Mouse (Mus musculus) lung, postnatal 4 days (tissue): ENCODE data around the gene Myof.
A peak's percentile ranks its signal among the peaks of the same experiment; 100 is the strongest.

ENCODE experiments used
- DNase-seq, 2 experiments: peaks; one replicate each; pipeline ENCODE4 v3.0.0; 2021

The Myof gene

DNA sequence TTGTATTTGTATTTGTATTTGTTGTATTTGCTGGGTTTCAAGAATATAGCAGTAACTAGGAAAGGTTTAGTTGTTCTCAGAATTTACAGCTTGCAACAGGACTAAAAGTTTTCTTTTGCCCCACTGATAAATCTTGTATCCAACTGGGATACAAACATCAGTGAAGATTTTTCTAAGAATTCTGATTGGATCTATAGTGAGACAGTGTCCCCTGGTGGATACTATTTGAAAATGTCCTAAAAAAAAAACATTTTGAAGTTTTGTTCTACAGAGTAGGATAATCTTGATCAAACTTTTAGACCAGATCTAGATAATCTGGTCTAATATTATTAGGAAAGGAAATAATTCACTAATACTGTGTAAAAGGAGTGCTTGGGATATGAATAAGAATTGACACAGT lies 106.3 kb downstream of the Myof start:
- no peak for DNase-seq

GRCm38 (mm10) chr19:37934640-37935039 lies 108.7 kb downstream of the Myof start:
- no peak for DNase-seq

DNA sequence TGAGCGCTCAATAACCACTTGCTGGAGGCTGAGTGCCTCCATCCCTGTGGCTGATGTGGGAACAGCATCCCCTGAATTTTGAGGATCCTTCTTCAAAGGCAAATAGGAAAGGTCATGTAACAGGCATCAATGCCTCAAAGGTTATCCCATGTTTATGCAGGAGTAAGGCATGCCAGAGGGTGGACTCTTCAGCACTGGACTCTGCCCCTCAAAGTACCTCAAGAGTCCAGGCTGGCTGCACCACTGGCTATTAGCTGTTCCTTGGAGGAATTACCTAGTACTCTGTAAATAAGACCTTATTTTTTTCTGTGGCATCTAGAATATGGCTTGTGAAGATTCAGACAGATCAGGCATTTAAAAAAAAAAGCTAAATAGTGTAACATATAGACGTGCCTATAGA lies 111.2 kb downstream of the Myof start:
- no peak for DNase-seq

DNA sequence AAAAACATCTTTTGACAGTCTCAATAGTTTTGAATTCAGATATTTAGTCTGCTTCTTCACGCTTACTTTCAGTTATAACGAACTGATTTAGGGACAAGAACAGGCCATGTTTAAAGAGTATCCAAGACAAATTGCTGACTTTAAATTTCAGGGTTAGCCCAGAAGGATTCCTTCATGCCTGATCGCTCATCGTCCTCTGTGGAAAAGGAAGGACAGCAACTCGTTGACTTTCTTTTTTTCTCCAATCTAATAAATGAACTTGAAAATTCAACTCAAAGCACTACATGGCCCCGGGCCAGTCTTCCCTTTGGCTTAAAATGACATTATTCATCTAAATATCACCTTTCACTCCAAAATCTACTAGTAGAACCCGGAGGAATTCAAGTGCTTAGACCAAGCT lies 115.5 kb downstream of the Myof start:
- DNase-seq, result no peak

DNA sequence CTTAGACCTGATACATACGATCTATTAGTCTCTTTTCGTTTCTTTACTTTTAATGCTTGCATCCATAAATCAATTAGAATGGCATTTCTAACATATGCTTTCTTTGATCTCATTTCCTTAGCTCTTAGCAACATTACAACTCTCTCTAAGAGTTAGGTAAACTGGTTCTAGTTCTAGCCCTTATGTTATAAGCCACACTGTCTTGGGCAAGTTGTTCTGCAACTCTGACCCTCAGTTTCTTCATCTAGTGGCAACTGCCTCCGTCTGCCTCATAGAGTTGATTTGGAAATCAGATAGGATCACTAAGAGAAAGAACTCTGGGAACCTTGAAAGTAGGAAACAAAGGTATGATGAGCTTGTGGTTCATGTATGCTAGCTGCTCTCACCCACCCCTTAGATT lies 118.1 kb downstream of the Myof start:
- no peak for DNase-seq

GRCm38 (mm10) chr19:37924266-37924665 lies 119.1 kb downstream of the Myof start:
- no peak for DNase-seq

DNA sequence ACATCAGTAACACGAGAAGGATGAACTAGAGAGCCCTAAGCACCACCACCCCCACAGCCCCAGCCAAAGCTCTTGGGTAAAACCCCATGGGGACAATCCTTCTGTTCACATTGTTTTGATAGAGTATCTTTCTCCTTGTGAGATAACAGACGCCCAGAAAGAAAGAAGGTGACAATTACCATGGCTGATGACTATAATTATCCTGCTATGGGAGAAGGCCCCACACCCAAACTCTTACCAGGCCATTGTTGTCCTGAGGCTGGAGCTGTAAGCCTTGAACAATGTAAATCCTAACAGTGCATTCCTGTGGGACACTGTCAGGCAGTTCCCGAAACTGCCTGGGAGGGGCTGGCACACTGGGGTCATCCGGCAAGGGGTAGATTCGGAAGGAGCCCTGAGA lies 122.3 kb downstream of the Myof start:
- DNase-seq, result peak; percentile 13 to 39

DNA sequence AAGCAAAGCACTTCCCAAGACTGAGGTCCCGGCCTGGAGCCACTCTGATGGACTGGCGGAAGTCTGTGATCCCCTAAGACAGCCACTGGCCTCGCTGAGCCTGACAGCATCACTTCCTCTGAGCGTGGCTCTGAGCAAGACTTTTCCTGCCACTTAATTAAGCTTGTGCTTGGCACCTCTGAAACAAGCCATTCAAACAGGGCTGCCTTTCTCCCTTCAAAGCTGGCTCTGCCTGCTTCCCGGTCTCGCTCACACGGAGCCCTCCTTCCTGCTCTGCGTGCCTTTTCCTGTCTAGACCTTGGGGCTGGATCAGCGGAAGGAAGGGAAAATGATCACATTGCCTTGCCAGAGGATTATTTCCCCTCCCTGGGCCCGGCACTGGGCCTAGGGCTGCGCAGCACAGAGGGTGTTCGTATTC lies 124.9 kb downstream of the Myof start:
- DNase-seq, result peak; percentile 51 to 82

DNA sequence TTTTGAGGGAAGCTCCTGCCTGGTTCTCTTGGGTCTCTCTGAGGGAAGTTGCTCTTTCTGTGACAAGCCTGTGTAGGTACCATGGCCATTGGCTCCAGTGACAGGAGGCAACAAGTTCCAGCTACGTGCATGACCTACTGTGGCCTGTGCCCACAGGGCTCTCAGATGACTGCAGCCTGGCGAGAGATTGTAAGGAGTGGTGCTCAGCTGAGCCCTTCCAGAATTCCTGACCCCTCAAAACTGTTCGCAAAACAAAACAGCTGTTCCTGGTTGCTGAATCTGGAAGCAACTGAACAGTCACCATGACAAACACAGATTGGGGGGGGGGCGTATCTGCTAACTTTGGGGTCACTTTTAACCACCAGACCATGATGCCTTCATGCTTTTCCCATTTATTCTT lies 129.1 kb downstream of the Myof start:
- no peak for DNase-seq

- DNase-seq, result no peak
Measured at GRCm38 (mm10) chr19:37912501-37912900, 130.9 kb downstream of the Myof start.

DNA sequence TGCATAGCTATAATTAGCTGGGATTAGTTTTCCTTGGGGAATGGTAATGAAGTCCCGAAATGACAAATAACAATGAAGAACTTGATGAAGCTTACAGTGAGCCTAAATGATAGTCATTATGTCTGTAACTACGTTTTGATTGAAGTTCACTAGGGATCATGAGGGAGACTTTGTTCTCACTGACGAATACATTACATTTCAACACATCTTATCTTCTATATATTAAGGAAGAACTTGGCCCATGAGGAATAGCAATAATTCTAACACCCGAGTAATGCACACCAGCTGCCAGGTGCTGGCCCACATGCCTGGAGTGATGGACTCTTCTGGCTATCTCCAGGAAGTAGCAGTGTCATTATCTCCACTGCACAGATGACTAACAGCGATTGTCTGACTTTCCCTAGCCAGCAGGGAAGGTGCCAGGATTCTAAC lies 133.5 kb downstream of the Myof start:
- no peak for DNase-seq

DNA sequence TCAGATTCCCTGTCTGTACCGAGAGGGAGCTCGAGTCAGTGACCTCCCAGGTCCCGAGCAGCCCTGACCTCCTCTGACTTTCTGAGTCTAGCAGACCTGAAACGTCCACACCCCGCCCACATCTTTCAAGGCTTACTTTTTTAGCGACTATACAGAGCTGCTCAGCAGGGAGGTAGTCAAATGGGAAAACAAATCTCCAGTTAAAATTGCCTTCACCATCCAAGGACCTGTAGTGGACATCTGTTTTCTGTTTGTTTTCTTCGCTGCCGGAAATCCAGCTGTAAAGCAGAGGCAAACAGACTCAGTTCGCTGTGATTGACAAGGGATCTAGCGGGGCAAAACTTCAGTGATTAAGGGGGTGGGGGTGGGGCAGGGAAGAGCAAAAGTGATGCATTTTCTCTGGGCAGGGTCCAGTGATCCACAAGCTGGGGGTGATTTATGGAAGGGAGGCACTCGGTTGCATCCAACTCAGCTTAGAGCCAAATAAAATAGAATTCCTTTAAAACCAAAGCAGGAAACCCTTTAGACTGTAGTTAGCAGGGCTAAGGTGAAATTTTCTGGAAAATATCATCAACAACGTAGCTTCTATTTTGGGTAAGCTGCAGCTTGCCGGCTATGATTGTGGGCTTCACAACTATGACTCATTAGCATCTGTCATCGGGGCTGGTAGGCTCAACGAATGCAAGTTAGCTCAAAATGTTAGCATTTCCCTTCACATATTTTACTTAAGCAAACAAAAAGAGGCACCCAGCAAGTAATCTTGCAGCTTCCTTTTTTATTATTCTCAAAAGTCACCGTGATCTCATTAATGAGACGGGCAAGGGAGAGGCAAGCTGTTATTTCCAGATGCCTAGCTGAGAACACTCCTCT lies 135.7 kb downstream of the Myof start:
- DNase-seq, result no peak

DNA sequence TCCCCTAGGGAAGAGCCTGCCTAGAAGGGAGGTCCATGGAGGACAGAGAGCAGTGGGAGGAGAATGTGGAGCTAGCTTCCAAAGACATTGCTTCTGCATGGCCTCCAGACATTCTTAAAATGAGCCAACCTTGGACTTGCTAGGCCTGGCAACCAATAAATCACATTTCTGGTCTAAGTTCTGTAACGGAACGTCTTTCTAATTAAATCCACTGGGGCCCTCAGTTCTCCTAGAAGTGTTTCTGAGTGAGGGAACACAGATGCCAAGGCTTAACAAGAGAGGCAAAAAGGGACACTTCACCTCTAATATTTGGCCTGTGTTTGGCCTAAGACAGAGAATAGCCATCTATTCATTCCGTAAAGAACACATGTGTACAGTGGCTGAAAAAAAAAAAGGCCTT lies 136.5 kb downstream of the Myof start:
- no peak for DNase-seq

DNA sequence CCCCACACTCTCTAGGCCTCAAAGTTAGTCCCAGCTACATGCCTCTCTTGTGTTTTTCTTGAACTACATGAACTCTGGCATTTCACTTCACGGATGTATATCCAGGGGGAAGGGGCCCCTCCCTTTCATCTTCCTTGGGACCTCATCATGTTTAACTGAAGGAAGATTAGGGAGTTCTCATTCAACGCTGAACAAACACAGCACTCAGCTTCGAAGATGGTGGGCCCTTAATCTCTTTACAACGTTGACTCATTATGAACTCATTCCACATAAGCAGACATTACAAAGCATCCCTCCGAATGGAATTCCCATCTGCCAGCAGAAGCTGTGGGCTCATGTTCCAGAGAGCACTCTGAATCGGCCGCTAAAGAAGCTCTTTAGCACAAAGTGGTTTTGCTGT lies 147.3 kb downstream of the Myof start:
- DNase-seq, result no peak

GRCm38 (mm10) chr19:37891006-37891405 lies 152.4 kb downstream of the Myof start:
- DNase-seq, result no peak

DNA sequence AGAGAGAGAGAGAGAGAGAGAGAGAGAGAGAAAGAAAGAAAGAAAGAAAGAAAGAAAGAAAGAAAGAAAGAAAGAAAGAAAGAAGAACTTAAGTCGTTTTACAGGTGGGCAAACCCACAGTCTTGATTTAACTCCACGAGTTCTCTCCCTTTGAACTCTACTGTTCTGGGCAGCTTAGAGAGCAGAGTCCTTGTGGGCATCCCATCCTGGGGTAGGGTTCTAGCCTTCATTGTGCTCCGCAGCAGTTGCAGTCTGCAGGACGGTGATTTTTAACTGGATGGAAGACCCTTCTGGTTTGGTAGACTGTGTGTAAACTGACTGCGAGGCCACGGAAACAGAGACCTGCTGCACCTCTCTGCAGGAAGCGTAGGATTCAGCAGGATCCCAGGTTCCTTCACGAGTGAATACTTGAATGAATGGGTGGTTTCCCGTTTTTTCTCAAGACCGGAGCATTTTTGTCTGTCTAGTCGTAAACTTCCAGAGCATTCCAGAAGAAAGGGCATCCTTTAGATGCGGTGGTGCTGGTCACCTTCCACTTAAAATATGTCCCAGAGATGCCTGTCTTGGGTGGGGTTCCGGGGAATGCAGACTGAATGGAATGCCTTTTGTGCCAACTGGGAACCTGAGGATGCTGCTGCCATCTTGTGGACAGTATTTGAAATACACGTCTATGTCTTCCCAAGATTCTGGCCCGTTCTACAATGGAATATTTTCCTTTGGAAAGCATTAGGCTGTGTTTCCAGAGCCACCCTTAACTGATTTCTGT lies 156.8 kb downstream of the Myof start:
- peak; percentile 50 to 65 for DNase-seq

DNA sequence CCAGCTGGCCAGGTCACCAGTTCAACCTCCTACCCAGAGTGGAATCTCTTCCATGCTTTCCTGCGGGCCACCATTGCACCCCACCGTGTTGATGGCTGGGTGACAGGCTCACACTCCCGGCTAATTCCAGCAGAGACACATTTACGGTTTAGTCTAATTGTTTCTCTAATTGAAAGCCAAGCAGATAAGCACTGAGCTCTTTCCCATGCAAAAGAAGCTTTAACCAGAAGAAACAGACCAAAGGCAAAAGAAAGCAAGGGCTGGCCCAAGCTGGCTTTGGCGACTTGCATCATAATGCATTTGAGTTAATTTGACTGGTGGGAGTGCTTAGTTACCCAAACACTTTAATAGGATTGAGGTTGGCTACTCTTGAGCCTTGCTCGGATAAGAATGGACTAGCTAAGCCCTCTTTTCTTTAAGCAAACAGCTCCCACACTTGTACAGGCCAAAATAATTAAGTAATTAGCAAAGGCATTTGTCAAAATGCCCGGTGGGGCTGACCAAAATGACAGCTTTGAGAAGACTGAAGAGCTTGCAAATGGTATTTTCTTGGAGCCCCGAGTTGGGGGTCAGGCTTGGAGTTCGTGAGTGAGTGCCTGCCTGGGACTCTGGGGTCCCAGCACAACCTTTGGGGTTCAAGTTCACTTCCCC lies 161.8 kb downstream of the Myof start:
- no peak for DNase-seq

DNA sequence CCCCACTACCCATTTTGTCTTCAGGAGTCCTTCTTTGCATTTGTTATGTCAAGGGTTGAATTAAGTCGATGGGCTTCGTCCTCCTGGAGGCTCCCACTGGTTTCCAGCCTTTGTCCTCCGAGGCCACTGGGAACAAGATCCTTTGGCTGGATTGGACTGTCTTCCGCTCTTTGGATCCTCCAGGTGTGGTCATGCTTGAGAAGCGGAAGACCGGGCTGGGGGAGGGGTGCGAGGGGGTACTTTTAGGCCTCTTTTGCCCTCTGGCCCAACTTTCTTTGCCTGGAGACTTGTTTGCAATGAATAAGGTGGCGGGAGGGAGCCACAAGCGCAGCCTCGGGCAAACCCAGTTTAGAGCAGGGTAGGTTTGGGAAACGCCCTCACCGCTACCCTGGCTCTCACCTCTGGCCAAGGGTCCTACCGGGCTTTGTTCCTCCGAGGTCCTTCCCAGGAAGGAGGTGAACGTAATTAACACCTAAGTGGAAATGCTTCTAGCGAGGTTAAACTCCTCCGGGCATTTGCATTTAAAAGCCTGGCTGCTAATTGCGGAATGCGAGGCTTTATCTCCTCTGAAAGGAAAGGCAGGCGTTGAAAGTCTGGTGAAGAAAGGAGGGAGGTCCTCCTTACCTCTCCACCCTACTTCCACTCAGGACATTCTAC lies 165.7 kb downstream of the Myof start:
- DNase-seq, result no peak

DNA sequence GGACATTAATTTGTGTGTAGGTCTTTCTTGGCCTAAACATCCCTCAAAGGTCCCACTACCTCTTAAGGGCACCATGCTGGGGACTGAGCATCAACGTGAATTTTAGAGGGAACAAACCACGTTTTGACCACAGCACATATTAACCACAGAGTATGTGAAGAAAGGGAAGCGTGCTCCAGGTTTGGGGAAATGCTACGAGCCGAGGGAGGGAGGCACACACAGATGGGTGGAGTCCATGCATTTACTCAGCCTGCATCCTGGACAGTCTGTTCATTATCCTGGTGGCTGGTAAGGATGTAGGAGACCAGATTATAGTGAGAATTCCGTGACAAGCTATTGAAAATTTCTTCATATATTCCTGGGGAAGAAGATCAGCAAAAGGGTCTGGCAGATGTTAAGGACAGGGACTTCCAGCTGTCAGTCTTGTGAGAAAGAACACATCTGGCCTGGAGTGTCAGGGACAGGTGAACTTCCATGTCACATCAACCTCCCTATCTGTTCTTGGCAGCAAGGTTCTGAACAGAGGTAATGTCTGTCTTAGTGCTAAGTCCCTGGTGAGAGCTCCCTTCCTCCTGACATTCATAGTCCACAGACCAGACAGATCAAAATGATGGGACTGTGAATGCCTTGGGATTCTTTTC lies 166.7 kb downstream of the Myof start:
- no peak for DNase-seq

DNA sequence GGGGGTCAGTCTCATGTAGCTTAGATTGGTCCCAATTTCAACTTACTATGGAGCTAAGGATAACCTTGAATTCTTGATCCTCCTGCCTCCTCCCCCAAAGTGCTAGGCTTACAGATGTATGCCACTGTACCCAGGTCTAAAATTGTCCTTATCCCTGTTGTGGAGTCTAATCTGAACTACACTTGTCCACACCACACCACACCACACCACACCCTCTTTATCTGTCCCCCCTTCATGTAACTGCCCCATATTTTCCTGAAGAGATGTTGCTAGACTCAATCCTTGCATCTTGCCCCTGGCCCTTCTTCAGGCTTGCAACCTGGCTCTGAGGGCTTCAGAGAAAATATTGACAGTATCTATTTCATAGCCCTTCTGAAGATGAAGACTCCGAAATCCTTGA lies 169.9 kb downstream of the Myof start:
- DNase-seq, result no peak

DNA sequence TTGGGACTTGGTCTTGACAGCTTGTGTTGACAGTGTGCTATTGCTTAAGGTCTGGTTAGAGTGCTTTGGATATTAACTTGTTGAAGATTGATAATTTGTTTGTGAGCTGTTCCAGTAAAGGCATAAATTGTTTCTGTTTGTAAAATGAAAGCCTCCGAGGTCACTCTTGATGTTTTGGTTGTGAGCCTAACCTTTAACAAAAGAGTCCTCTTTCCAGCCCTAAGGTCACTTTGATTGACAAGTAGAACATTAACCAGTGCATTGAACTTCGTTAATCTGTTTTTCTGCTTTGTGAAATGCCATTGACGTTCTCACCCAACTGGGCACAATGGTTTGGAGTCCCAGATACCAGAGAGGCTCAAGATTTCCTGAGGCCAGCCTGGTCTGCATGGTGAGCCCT lies 175.8 kb downstream of the Myof start:
- DNase-seq, result no peak

DNA sequence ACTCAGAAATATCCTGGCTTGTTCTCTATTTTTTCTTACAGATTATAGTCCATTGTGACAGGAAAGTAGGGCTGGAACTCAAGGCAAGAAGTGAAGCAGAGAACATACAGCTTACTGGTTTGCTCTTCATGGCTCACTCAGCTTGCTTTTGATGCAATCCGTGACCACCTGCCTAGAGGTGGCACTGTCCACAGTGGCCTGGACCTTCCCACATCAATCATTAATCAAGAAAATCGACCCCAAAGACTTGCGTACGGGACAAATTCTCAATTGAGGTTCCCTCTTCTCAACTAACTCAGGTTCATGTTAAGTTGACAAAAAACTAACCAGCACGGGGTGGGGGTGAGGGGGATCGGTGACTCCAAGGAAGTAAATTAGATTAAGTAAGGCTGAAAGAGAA lies 176.4 kb downstream of the Myof start:
- DNase-seq, result no peak

DNA sequence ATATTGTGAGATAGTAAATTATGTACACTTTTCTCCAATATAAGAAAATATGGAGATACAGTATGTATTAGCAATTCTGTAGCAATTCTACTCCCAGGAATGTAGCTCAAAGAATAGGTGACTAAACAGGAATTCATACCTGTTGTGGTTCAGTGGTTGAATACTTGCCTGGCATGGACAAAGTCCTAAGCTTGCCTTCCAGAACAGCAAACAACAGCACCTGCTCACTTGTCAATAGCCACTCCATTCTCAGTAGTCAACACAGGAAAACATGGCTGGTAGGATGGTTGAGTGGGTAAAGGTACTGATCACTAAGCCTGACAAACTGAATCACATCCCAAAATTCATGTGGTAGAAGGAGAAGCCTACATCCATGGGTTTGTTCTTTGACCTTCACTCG lies 182.2 kb downstream of the Myof start:
- DNase-seq, result no peak
